Mouse (Mus musculus): ENCODE measurements around the gene Jazf1. TPM values are rescaled to one million over a fixed set of nuclear protein-coding genes. Genes with fewer than 3 reads are reported as not detected.

Gene Jazf1
- polyA plus RNA-seq, 1 experiment from 2014 or later: 24.9 TPM

- 67% methylated on average over 13 of the region's 13 CpGs for WGBS
Measured at GRCm38 (mm10) chr6:52963840-52964690, 104.4 kb downstream of the Jazf1 start.

GRCm38 (mm10) chr6:52963430-52963732, 105.0 kb downstream of the Jazf1 start:
- peaks cover 25% of the 10 kb centered on the region for H3K4me1 ChIP-seq (replicated peaks)
- H3K4me3 ChIP-seq (replicated peaks): no peak overlapping the region
- WGBS: 62% methylated on average over 6 of the region's 6 CpGs
- no peak overlapping the region for H3K9ac ChIP-seq (replicated peaks)
- no peaks in the 10 kb centered on the region for H3K9me3 ChIP-seq
- no peak overlapping the region for H3K27ac ChIP-seq
- no peaks in the 10 kb centered on the region for H3K27me3 ChIP-seq
- H3K36me3 ChIP-seq: no peaks in the 10 kb centered on the region
- no peak overlapping the region for H3K4me2 ChIP-seq (replicated peaks)
- no peak for ATAC-seq

More at GRCm38 (mm10) chr6:52963840-52964690, 104.4 kb downstream of the Jazf1 start:
- H3K4me2 ChIP-seq (replicated peaks): no peak overlapping the region
- H3K9me3 ChIP-seq: no peaks in the 10 kb centered on the region
- no peaks in the 10 kb centered on the region for H3K27me3 ChIP-seq
- H3K4me1 ChIP-seq (replicated peaks): peaks cover 25% of the 10 kb centered on the region
- H3K9ac ChIP-seq (replicated peaks): no peak overlapping the region
- H3K4me3 ChIP-seq (replicated peaks): no peak overlapping the region
- ATAC-seq: no peak
- no peak overlapping the region for H3K27ac ChIP-seq
- no peaks in the 10 kb centered on the region for H3K36me3 ChIP-seq

GRCm38 (mm10) chr6:52962600-52963429, 105.6 kb downstream of the Jazf1 start:
- H3K4me1 ChIP-seq (replicated peaks): peaks cover 25% of the 10 kb centered on the region
- WGBS: 64% methylated on average over 4 of the region's 4 CpGs
- no peak for ATAC-seq

GRCm38 (mm10) chr6:52961660-52962490, 106.6 kb downstream of the Jazf1 start:
- WGBS: 69% methylated on average over 6 of the region's 6 CpGs
- Histone ChIP-seq H3K27ac (no peak overlapping the region), H3K9ac (replicated peaks) (no peak overlapping the region), H3K4me3 (replicated peaks) (no peak overlapping the region), H3K9me3 (no peaks in the 10 kb centered on the region), H3K4me2 (replicated peaks) (no peak overlapping the region), H3K27me3 (no peaks in the 10 kb centered on the region), H3K4me1 (replicated peaks) (peaks cover 22% of the 10 kb centered on the region), H3K36me3 (no peaks in the 10 kb centered on the region)
- ATAC-seq: no peak

More at GRCm38 (mm10) chr6:52962600-52963429, 105.6 kb downstream of the Jazf1 start:
- Histone ChIP-seq H3K36me3 (no peaks in the 10 kb centered on the region), H3K4me3 (replicated peaks) (no peak overlapping the region), H3K27me3 (no peaks in the 10 kb centered on the region), H3K9me3 (no peaks in the 10 kb centered on the region), H3K4me2 (replicated peaks) (no peak overlapping the region), H3K27ac (no peak overlapping the region), H3K9ac (replicated peaks) (no peak overlapping the region)

GRCm38 (mm10) chr6:52957730-52958129, 110.7 kb downstream of the Jazf1 start:
- no peaks in the 10 kb centered on the region for H3K27me3 ChIP-seq
- H3K9ac ChIP-seq (replicated peaks): no peak overlapping the region
- H3K4me1 ChIP-seq (replicated peaks): peaks cover 12% of the 10 kb centered on the region
- no peaks in the 10 kb centered on the region for H3K36me3 ChIP-seq
- no peak overlapping the region for H3K4me2 ChIP-seq (replicated peaks)
- no peak overlapping the region for H3K27ac ChIP-seq
- WGBS: 7% methylated on average over 4 of the region's 4 CpGs
- no peaks in the 10 kb centered on the region for H3K9me3 ChIP-seq
- no peak for ATAC-seq
- H3K4me3 ChIP-seq (replicated peaks): no peak overlapping the region

GRCm38 (mm10) chr6:52956131-52956530, 112.3 kb downstream of the Jazf1 start:
- Histone ChIP-seq H3K27ac (no peak overlapping the region), H3K4me2 (replicated peaks) (no peak overlapping the region), H3K27me3 (no peaks in the 10 kb centered on the region), H3K4me1 (replicated peaks) (peaks cover 17% of the 10 kb centered on the region), H3K36me3 (no peaks in the 10 kb centered on the region), H3K4me3 (replicated peaks) (no peak overlapping the region), H3K9me3 (no peaks in the 10 kb centered on the region), H3K9ac (replicated peaks) (no peak overlapping the region)
- ATAC-seq: no peak
- WGBS: 55% methylated on average over 2 of the region's 2 CpGs

GRCm38 (mm10) chr6:52955304-52955703, 113.1 kb downstream of the Jazf1 start:
- no peak overlapping the region for H3K4me3 ChIP-seq (replicated peaks)
- peaks cover 17% of the 10 kb centered on the region for H3K4me1 ChIP-seq (replicated peaks)
- no peak overlapping the region for H3K9ac ChIP-seq (replicated peaks)
- no peaks in the 10 kb centered on the region for H3K27me3 ChIP-seq
- no peaks in the 10 kb centered on the region for H3K36me3 ChIP-seq
- 93% methylated on average over 2 of the region's 2 CpGs for WGBS
- ATAC-seq: no peak
- H3K9me3 ChIP-seq: no peaks in the 10 kb centered on the region
- no peak overlapping the region for H3K27ac ChIP-seq
- H3K4me2 ChIP-seq (replicated peaks): no peak overlapping the region

GRCm38 (mm10) chr6:52954861-52955260, 113.6 kb downstream of the Jazf1 start:
- Histone ChIP-seq H3K9me3 (no peaks in the 10 kb centered on the region), H3K9ac (replicated peaks) (no peak overlapping the region), H3K4me1 (replicated peaks) (peaks cover 17% of the 10 kb centered on the region), H3K27ac (no peak overlapping the region), H3K36me3 (no peaks in the 10 kb centered on the region), H3K27me3 (no peaks in the 10 kb centered on the region), H3K4me3 (replicated peaks) (no peak overlapping the region), H3K4me2 (replicated peaks) (no peak overlapping the region)
- ATAC-seq: no peak
- WGBS: 92% methylated on average over 3 of the region's 3 CpGs

- WGBS: 81% methylated on average over 9 of the region's 9 CpGs
- no peak overlapping the region for H3K9ac ChIP-seq (replicated peaks)
Measured at GRCm38 (mm10) chr6:52954441-52954840, 114.0 kb downstream of the Jazf1 start.

GRCm38 (mm10) chr6:52952526-52952900, 115.9 kb downstream of the Jazf1 start:
- Histone ChIP-seq H3K4me1 (replicated peaks) (peaks cover 17% of the 10 kb centered on the region), H3K4me2 (replicated peaks) (no peak overlapping the region), H3K36me3 (no peaks in the 10 kb centered on the region), H3K27me3 (no peaks in the 10 kb centered on the region), H3K27ac (no peak overlapping the region), H3K4me3 (replicated peaks) (no peak overlapping the region), H3K9me3 (no peaks in the 10 kb centered on the region), H3K9ac (replicated peaks) (no peak overlapping the region)
- no peak for ATAC-seq
- 29% methylated on average over 8 of the region's 8 CpGs for WGBS

More at GRCm38 (mm10) chr6:52954441-52954840, 114.0 kb downstream of the Jazf1 start:
- Histone ChIP-seq H3K4me2 (replicated peaks) (no peak overlapping the region), H3K36me3 (no peaks in the 10 kb centered on the region), H3K4me1 (replicated peaks) (peaks cover 17% of the 10 kb centered on the region), H3K27me3 (no peaks in the 10 kb centered on the region), H3K9me3 (no peaks in the 10 kb centered on the region), H3K27ac (no peak overlapping the region), H3K4me3 (replicated peaks) (no peak overlapping the region)
- ATAC-seq: no peak

GRCm38 (mm10) chr6:52951871-52952525, 116.4 kb downstream of the Jazf1 start:
- no peaks in the 10 kb centered on the region for H3K27me3 ChIP-seq
- H3K4me1 ChIP-seq (replicated peaks): peaks cover 17% of the 10 kb centered on the region
- no peak overlapping the region for H3K4me2 ChIP-seq (replicated peaks)
- H3K36me3 ChIP-seq: no peaks in the 10 kb centered on the region
- 0 out of 2 replicates have a peak, but pooled peaks have one; percentile 37 for ATAC-seq
- no peak overlapping the region for H3K9ac ChIP-seq (replicated peaks)
- no peak overlapping the region for H3K4me3 ChIP-seq (replicated peaks)
- H3K9me3 ChIP-seq: no peaks in the 10 kb centered on the region
- no peak overlapping the region for H3K27ac ChIP-seq
- 79% methylated on average over 7 of the region's 7 CpGs for WGBS
